Comparison of ENCODE assay signal across 8 mouse cellular contexts in genomic region chr7:24971972-24972893, GRCm38 (mm10). TPM values are rescaled to one million over a fixed set of nuclear protein-coding genes. Genes with fewer than 3 reads are reported as not detected.
DNase-seq lines count a peak whose midpoint lies in the region; ATAC-seq lines count a peak whose summit lies in the region.

Rabac1 (minus strand) TSS chr7:24972754.

- H3K4me3 ChIP-seq in hindbrain, embryonic 16.5 days (ENCODE audit: low read length): peak within 1 kb of the TSS; percentile 76
- H3K4me3 ChIP-seq in macrophage (ENCODE audit: inconsistent target): peak within 1 kb of the TSS; percentile 97

- H3K4me2 ChIP-seq in hindbrain, embryonic 16.5 days (ENCODE audit: low read length): peak within 1 kb of the TSS; percentile 86

- no peaks in the 10 kb centered on the region for H3K9me3 ChIP-seq in hindbrain, embryonic 16.5 days (ENCODE audit: control insufficient read depth, low read length)

- H3K36me3 ChIP-seq in hindbrain, embryonic 16.5 days (ENCODE audit: control insufficient read depth, insufficient read depth, low read length): no peaks in the 10 kb centered on the region; the same call in 1 of the 2 replicates
- H3K36me3 ChIP-seq in macrophage (ENCODE audit: inconsistent target): peaks cover 10% of the 10 kb centered on the region; the same call in 1 of the 2 replicates

- WGBS in hindbrain, embryonic 16.5 days: under 1% methylated on average over 42 of the region's 45 CpGs
- under 1% methylated on average over 45 of the region's 45 CpGs for WGBS in macrophage (ENCODE audit: missing documents)

- peak; percentile 82 for DNase-seq in WW6 (ENCODE audit: low read depth, low spot score)
- DNase-seq in cerebellum, postnatal 4 days (ENCODE audit: low spot score in 2 of 2): peak; percentile 61 to 80
- DNase-seq in gastrocnemius, adult 18-20 months (ENCODE audit: low spot score): peak; percentile 95
- DNase-seq in left cerebral cortex, adult 18-20 months (ENCODE audit: low spot score in 2 of 2): peak; percentile 90 to 95
- DNase-seq in right cerebral cortex, adult 18-20 months: peak; percentile 97
- peak; percentile 61 for DNase-seq in urinary bladder, postnatal 10 days (ENCODE audit: low spot score)

- no peaks in the 10 kb centered on the region for H3K79me2 ChIP-seq in macrophage (ENCODE audit: inconsistent target)

- H3K27ac ChIP-seq in hindbrain, embryonic 16.5 days (ENCODE audit: low read depth, low read length): peak within 1 kb of the TSS; percentile 83
- H3K27ac ChIP-seq in macrophage: peak within 1 kb of the TSS; percentile 37

- no peaks in the 10 kb centered on the region for H3K27me3 ChIP-seq in hindbrain, embryonic 16.5 days (replicated peaks; ENCODE audit: control insufficient read depth, insufficient read depth, low read length)

- H3K9ac ChIP-seq in hindbrain, embryonic 16.5 days (ENCODE audit: low read depth, low read length): peak within 1 kb of the TSS; percentile 90

- ATAC-seq in hindbrain, embryonic 16.5 days: peak; percentile 92

- peaks cover 11% of the 10 kb centered on the region for H3K4me1 ChIP-seq in hindbrain, embryonic 16.5 days (ENCODE audit: control insufficient read depth, insufficient read depth, low read depth, low read length)

RNA-seq across cellular contexts. Expression of gene Rabac1, which starts in this region (rescaled TPM):
- 100 to 1,000 TPM; 222 to 264 TPM for total RNA-seq in gastrocnemius, adult 18-20 months (2021)
- polyA plus RNA-seq in hindbrain, embryonic 16.5 days (2015; fragmentation: Nextera tagmentation; extraction: Ambion mirVana): 345 and 404 TPM in 2 replicates
- total RNA-seq in left cerebral cortex, adult 18-20 months (2021): 100 to 1,000 TPM; 305 to 355 TPM
- 10 to 100 TPM in 7 of 26 experiments, 1 to 10 TPM in 19; 2.7 to 28.1 (median 8.2) TPM for total RNA-seq in macrophage (2018; cell fraction: chromatin; rRNA removed)
- total RNA-seq in macrophage (2018; cell fraction: cytosol; rRNA removed): 100 to 1,000 TPM in 13 of 26 experiments, 10 to 100 TPM in 13; 65.1 to 175 (median 99.9) TPM
- 10 to 100 TPM; 19.7 to 62.8 (median 40.7) TPM for total RNA-seq in macrophage (2018; cell fraction: nucleus; rRNA removed)
- 28.6 to 198 TPM (median 112 TPM) in 3 replicates for polyA plus RNA-seq in macrophage (2018)

Comparison
In these comparisons a context has a peak if more than half of its experiments do, and no peak if none do; other contexts are left out.
1. Peak in every context shown above with its lines: DNase-seq, ATAC-seq, H3K4me3 ChIP-seq and H3K27ac ChIP-seq.